Mouse (Mus musculus): ENCODE data around the gene Nfix.

DNA sequence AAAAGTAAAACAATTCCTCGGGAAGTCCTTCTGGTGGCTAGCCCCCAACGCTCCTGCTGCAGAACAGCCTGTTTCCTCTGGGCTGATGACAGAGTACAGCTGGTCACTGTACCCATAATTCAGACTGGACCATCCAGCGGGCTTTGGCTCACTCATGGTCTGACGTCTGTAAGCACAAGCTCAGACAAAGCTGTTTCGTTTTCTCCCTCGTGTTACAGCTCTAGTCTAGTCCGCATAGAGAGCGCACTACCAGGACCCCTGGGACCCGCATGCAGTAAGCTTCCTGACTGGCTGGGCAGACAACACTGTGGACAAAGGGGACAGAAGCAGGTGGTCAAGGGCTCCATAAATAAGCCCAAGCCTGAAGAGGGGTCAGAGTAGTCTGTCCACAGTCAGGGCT is 33.7 kb downstream of the Nfix start:
- TF ChIP-seq CTCF (conservative IDR thresholded peaks at IDR 0.05; ENCODE audit: low read length): no peak
- no peak for TF ChIP-seq POU5F1 (IDR thresholded peaks at IDR 0.05; ENCODE audit: borderline replicate concordance, low read length)
